Mouse (Mus musculus) CH12.LX (cell line): ENCODE measurements around the gene Luc7l. TPM values are rescaled to one million over a fixed set of nuclear protein-coding genes. Genes with fewer than 3 reads are reported as not detected.

ENCODE experiments used
- DNase-seq: peaks from one replicate; pipeline ENCODE4 v3.0.0-alpha.2; 2013; ENCODE audit errors: extremely low read depth
- H3K27ac ChIP-seq: 2 replicates; pipeline ENCODE4 v1.5.1; 2012; ENCODE audit warnings: low read depth, mild to moderate bottlenecking, control low read depth, moderate library complexity; ENCODE audit not compliant: insufficient read depth
- H3K27me3 ChIP-seq: replicated peaks from 2 replicates; pipeline ENCODE3; 2012; ENCODE audit warnings: inconsistent platforms
- H3K36me3 ChIP-seq, 2 experiments: replicated peaks in 1 of 2; 2 replicates each; pipeline versions ENCODE3 to v1.6.1; 2012; ENCODE audit warnings: inconsistent platforms in 1 of 2, low read length in 1 of 2, mild to moderate bottlenecking in 1 of 2, mixed read lengths in 1 of 2, moderate library complexity in 1 of 2; ENCODE audit not compliant: control insufficient read depth in 1 of 2, insufficient read depth in 1 of 2
- H3K4me1 ChIP-seq, 2 experiments: 2 replicates each; pipeline ENCODE4 v1.6.1; 2012; ENCODE audit warnings: inconsistent platforms in 1 of 2, moderate library complexity in 1 of 2; ENCODE audit not compliant: insufficient read depth in 2 of 2, control insufficient read depth in 1 of 2
- H3K4me2 ChIP-seq: 2 replicates; pipeline ENCODE4 v1.6.1; 2012; ENCODE audit warnings: low read depth, mild to moderate bottlenecking, control low read depth; ENCODE audit not compliant: poor library complexity, insufficient read depth, severe bottlenecking
- H3K4me3 ChIP-seq, 3 experiments: fragments of 150-350 bp in 1 of 3; sonication (generic) in 1 of 3; replicated peaks in 1 of 3; 2 replicates each; pipeline versions ENCODE3 to v1.5.1; 2011 to 2012; ENCODE audit warnings: low read depth in 2 of 3, low read length in 2 of 3, mild to moderate bottlenecking in 2 of 3, moderate library complexity in 2 of 3, control low read depth in 1 of 3, improper control_type of control experiment in 1 of 3, inconsistent platforms in 1 of 3, mixed read lengths in 1 of 3; ENCODE audit not compliant: poor library complexity in 1 of 3
- H3K79me2 ChIP-seq: replicated peaks from 2 replicates; pipeline ENCODE4 v1.6.1; 2012; ENCODE audit warnings: mild to moderate bottlenecking, moderate library complexity; ENCODE audit not compliant: control insufficient read depth, poor library complexity, insufficient read depth, severe bottlenecking; ENCODE audit errors: extremely low read depth
- H3K9ac ChIP-seq: 2 replicates; pipeline ENCODE4 v1.6.1; 2012; ENCODE audit warnings: low read depth, mild to moderate bottlenecking, control low read depth, moderate library complexity; ENCODE audit not compliant: insufficient read depth
- H3K9me3 ChIP-seq: replicated peaks from 2 replicates; pipeline ENCODE3; 2012; ENCODE audit warnings: low read length, inconsistent platforms, mixed read lengths
- BHLHE40 ChIP-seq: IDR thresholded peaks from 2 replicates; pipeline ENCODE4 v1.6.1; 2011; ENCODE audit warnings: mild to moderate bottlenecking, low read depth, low read length, improper control_type of control experiment
- CHD1 ChIP-seq: IDR thresholded peaks from 2 replicates; pipeline ENCODE4 v1.6.1; 2012; ENCODE audit warnings: low read depth, low read length, improper control_type of control experiment, inconsistent platforms
- ELF1 ChIP-seq: IDR thresholded peaks from 2 replicates; pipeline ENCODE4 v1.6.1; 2014; ENCODE audit warnings: low read depth, mild to moderate bottlenecking, inconsistent platforms, low read length, improper control_type of control experiment
- ETS1 ChIP-seq: conservative IDR thresholded peaks from 2 replicates; pipeline ENCODE4 v1.6.1; 2012; ENCODE audit warnings: low read depth, mild to moderate bottlenecking, inconsistent platforms, low read length, improper control_type of control experiment, moderate library complexity
- MAFK ChIP-seq: IDR thresholded peaks from 2 replicates; pipeline ENCODE4 v1.6.1; 2011; ENCODE audit warnings: low read length, improper control_type of control experiment; ENCODE audit not compliant: insufficient replicate concordance
- MAX ChIP-seq: IDR thresholded peaks from 2 replicates; pipeline ENCODE4 v1.6.1; 2011; ENCODE audit warnings: low read length, improper control_type of control experiment
- MAZ ChIP-seq: IDR thresholded peaks from 2 replicates; pipeline ENCODE4 v1.6.1; 2012; ENCODE audit warnings: low read depth, mild to moderate bottlenecking, inconsistent platforms, low read length, improper control_type of control experiment, moderate library complexity
- MEF2A ChIP-seq: IDR thresholded peaks from 2 replicates; pipeline ENCODE4 v1.6.1; 2014; ENCODE audit warnings: low read depth, mild to moderate bottlenecking, inconsistent platforms, low read length, improper control_type of control experiment, borderline replicate concordance
- MXI1 ChIP-seq: IDR thresholded peaks from 2 replicates; pipeline ENCODE4 v1.6.1; 2011; ENCODE audit warnings: mild to moderate bottlenecking, low read depth, low read length, improper control_type of control experiment
- NELFE ChIP-seq: IDR thresholded peaks from 2 replicates; pipeline ENCODE4 v1.6.1; 2011; ENCODE audit warnings: low read depth, low read length, improper control_type of control experiment
- NRF1 ChIP-seq: IDR thresholded peaks from 2 replicates; pipeline ENCODE4 v1.6.1; 2014; ENCODE audit warnings: low read depth, mild to moderate bottlenecking, inconsistent platforms, low read length, improper control_type of control experiment, moderate library complexity
- POLR2AphosphoS2 ChIP-seq: IDR thresholded peaks from 2 replicates; pipeline ENCODE4 v1.6.1; 2011; ENCODE audit warnings: low read depth, low read length, improper control_type of control experiment
- RAD21 ChIP-seq: IDR thresholded peaks from 2 replicates; pipeline ENCODE4 v1.6.1; 2011; ENCODE audit warnings: low read depth, mild to moderate bottlenecking, low read length, improper control_type of control experiment, moderate library complexity
- RCOR1 ChIP-seq: conservative IDR thresholded peaks from 2 replicates; pipeline ENCODE4 v1.6.1; 2012; ENCODE audit warnings: low read depth, mild to moderate bottlenecking, inconsistent platforms, low read length, improper control_type of control experiment
- USF2 ChIP-seq: conservative IDR thresholded peaks from 2 replicates; pipeline ENCODE4 v1.6.1; 2011; ENCODE audit warnings: low read depth, low read length, improper control_type of control experiment
- ZC3H11A ChIP-seq: IDR thresholded peaks from 2 replicates; pipeline ENCODE4 v1.6.1; 2012; ENCODE audit warnings: low read depth, mild to moderate bottlenecking, inconsistent platforms, low read length, improper control_type of control experiment
- ZMIZ1 ChIP-seq: IDR thresholded peaks from 2 replicates; pipeline ENCODE4 v1.6.1; 2012; ENCODE audit warnings: low read depth, mild to moderate bottlenecking, inconsistent platforms, low read length, improper control_type of control experiment
- dilution Hi-C: fragments of 300-500 bp; cut with MboI; formaldehyde crosslinking; loops from 2 replicates; pipeline ENCODE4 v1.14.3; 2020; ENCODE audit warnings: low sequenced_read_pairs; ENCODE audit not compliant: extremely low pct_unique_long_range_greater_than_20kb, extremely low pct_ligation_motif_present
- in situ Hi-C: fragments of 300-500 bp; cut with MboI; formaldehyde crosslinking; loops from 3 replicates; pipeline ENCODE4 v1.14.3; 2019; ENCODE audit warnings: low sequenced_read_pairs, low pct_ligation_motif_present, low pct_unique_long_range_greater_than_20kb, mixed read lengths
- polyA plus RNA-seq: library from polyadenylated mRNA; unstranded; fragments of >175 nt; gene quantifications from 2 replicates; pipeline ENCODE4 v1.2.1, GENCODE M21; 2012; ENCODE audit warnings: low read depth; ENCODE audit not compliant: insufficient read length
- total RNA-seq, 2 experiments: library from RNA; depleted of rRNA; stranded (reverse); fragments of 300-350 nt in 1 of 2; fragments of >200 nt in 1 of 2; gene quantifications; 2 replicates each; pipeline ENCODE4 v1.2.3; 2012 to 2014

Luc7l gene
- total and polyA plus RNA-seq, 3 experiments, result 46.1 to 70.2 (median 68.6) TPM

GRCm38 (mm10) chr17:26272586-26272985 lies 19.9 kb downstream of the Luc7l start:
- Histone ChIP-seq H3K4me3 (no peak overlapping the region), H3K4me2 (no peak overlapping the region), H3K9me3 (no peaks in the 10 kb centered on the region), H3K9ac (no peak overlapping the region), H3K4me1 (peaks cover 0 to 17% of the 10 kb centered on the region in 2 experiments; a peak in 2 of 4 replicates), H3K27ac (no peak overlapping the region), H3K79me2 (peaks cover 15% of the 10 kb centered on the region), H3K36me3 (peaks cover 48 to 75% of the 10 kb centered on the region in 2 experiments), H3K27me3 (no peaks in the 10 kb centered on the region)
- no peak for TF ChIP-seq CHD1
- no peak for TF ChIP-seq ETS1
- no peak for TF ChIP-seq MXI1
- TF ChIP-seq POLR2AphosphoS2, result no peak
- TF ChIP-seq ELF1, result no peak
- no peak for TF ChIP-seq ZC3H11A
- no peak for TF ChIP-seq RCOR1
- TF ChIP-seq ZMIZ1, result no peak
- no peak for TF ChIP-seq BHLHE40
- no peak for TF ChIP-seq RAD21
- TF ChIP-seq USF2, result no peak
- TF ChIP-seq MAX, result no peak
- no peak for TF ChIP-seq MAFK
- TF ChIP-seq MEF2A, result no peak
- no peak for DNase-seq
- dilution Hi-C loops (no loop called here), in situ Hi-C loops (no loop called here)

GRCm38 (mm10) chr17:26275933-26276332 lies 23.2 kb downstream of the Luc7l start:
- Histone ChIP-seq H3K36me3 (peaks cover 47 to 80% of the 10 kb centered on the region in 2 experiments), H3K9ac (no peak overlapping the region), H3K79me2 (peaks cover 7% of the 10 kb centered on the region), H3K9me3 (no peaks in the 10 kb centered on the region), H3K27me3 (no peaks in the 10 kb centered on the region), H3K27ac (no peak overlapping the region), H3K4me1 (peaks cover 0 to 17% of the 10 kb centered on the region in 2 experiments; a peak in 2 of 4 replicates), H3K4me2 (no peak overlapping the region), H3K4me3 (no peak overlapping the region)
- in situ Hi-C loops, result loop anchor here (25.0 kb wide), 1 partner anchor 361 kb away; no protein-coding TSS in a partner anchor
- DNase-seq, result no peak
- dilution Hi-C loops, result no loop called here
- TF ChIP-seq NELFE, result no peak
- no peak for TF ChIP-seq CHD1
- TF ChIP-seq NRF1, result no peak
- no peak for TF ChIP-seq MAZ
